Mouse (Mus musculus) heart, embryonic 14.5 days (tissue): ENCODE results near the gene Susd5. TPM values are rescaled to one million over a fixed set of nuclear protein-coding genes. Genes with fewer than 3 reads are reported as not detected.

Source experiments
- ATAC-seq: fragments of 200-750 bp; cut with Nextera tagmentation; 2 replicates; pipeline ENCODE4 v1.8.0; 2017; ENCODE audit warnings: low read depth, moderate TSS enrichment; ENCODE audit not compliant: insufficient number of reproducible peaks, insufficient read depth, low FRiP score
- H3K27ac ChIP-seq, 2 experiments: fragments of 200-500 bp in 1 of 2; fragments of 300-500 bp in 1 of 2; sonication (generic) in 1 of 2; replicated peaks in 1 of 2; 2 replicates each; pipeline ENCODE4 v1.5.1; 2012 to 2014; ENCODE audit warnings: low read depth in 2 of 2, low read length in 2 of 2, control low read depth in 1 of 2, mild to moderate bottlenecking in 1 of 2, mixed read lengths in 1 of 2; ENCODE audit not compliant: control insufficient read depth in 1 of 2, insufficient read depth in 1 of 2
- H3K27me3 ChIP-seq: fragments of 300-500 bp; sonication (generic); 2 replicates; pipeline ENCODE4 v1.6.1; 2014; ENCODE audit warnings: mild to moderate bottlenecking, low read length, control low read depth; ENCODE audit not compliant: control insufficient read depth, insufficient read depth
- H3K36me3 ChIP-seq: fragments of 300-500 bp; sonication (generic); 2 replicates; pipeline ENCODE4 v1.6.1; 2014; ENCODE audit warnings: mild to moderate bottlenecking, control low read depth, low read length, mixed read lengths; ENCODE audit not compliant: control insufficient read depth, insufficient read depth
- H3K4me1 ChIP-seq, 2 experiments: fragments of 200-500 bp in 1 of 2; fragments of 300-500 bp in 1 of 2; sonication (generic) in 1 of 2; 2 replicates each; pipeline ENCODE4 v1.6.1; 2012 to 2014; ENCODE audit warnings: low read length in 2 of 2, control low read depth in 1 of 2, mixed read lengths in 1 of 2; ENCODE audit not compliant: control insufficient read depth in 2 of 2, insufficient read depth in 2 of 2
- H3K4me2 ChIP-seq: fragments of 300-500 bp; sonication (generic); 2 replicates; pipeline ENCODE4 v1.6.1; 2014; ENCODE audit warnings: mild to moderate bottlenecking, low read length
- H3K4me3 ChIP-seq, 2 experiments: fragments of 200-500 bp in 1 of 2; fragments of 300-500 bp in 1 of 2; sonication (generic) in 1 of 2; 2 replicates each; pipeline ENCODE4 v1.5.1; 2012 to 2014; ENCODE audit warnings: low read length in 2 of 2, mild to moderate bottlenecking in 2 of 2, control low read depth in 1 of 2, low read depth in 1 of 2, moderate library complexity in 1 of 2; ENCODE audit not compliant: control insufficient read depth in 1 of 2, insufficient read depth in 1 of 2
- H3K9ac ChIP-seq: fragments of 300-500 bp; sonication (generic); 2 replicates; pipeline ENCODE4 v1.6.1; 2014; ENCODE audit warnings: mild to moderate bottlenecking, low read length
- H3K9me3 ChIP-seq: fragments of 300-500 bp; sonication (generic); 2 replicates; pipeline ENCODE4 v1.6.1; 2016; ENCODE audit warnings: low read length, control low read depth; ENCODE audit not compliant: control insufficient read depth
- WGBS: fragments of 180-500 bp; shearing (Covaris S2); extraction: QIAGEN DNeasy Blood & Tissue Kit; methylation state at CpG from one replicate; pipeline ENCODE4 v1.1.7; 2014; 5-methylcytosine and 5-hydroxymethylcytosine counted together
- polyA plus RNA-seq: library from polyadenylated mRNA; unstranded; fragments of >200 nt; fragmentation: Nextera tagmentation; extraction: Ambion mirVana; gene quantifications from 2 replicates; pipeline ENCODE4 v1.2.1, GENCODE M21; 2014

Gene Susd5
- polyA plus RNA-seq, 1 experiment from 2014 or later = 0.34 TPM

- ATAC-seq = no peak
- 54% methylated on average over 3 of the region's 3 CpGs for WGBS
- Histone ChIP-seq H3K9me3 (no peaks in the 10 kb centered on the region), H3K36me3 (no peaks in the 10 kb centered on the region), H3K27ac (no peak overlapping the region), H3K27me3 (no peaks in the 10 kb centered on the region), H3K4me1 (no peaks in the 10 kb centered on the region), H3K4me3 (no peak overlapping the region), H3K4me2 (no peak overlapping the region), H3K9ac (no peak overlapping the region)
Observed at GRCm38 (mm10) chr9:114044446-114044845, 12.5 kb upstream of the Susd5 start.

DNA sequence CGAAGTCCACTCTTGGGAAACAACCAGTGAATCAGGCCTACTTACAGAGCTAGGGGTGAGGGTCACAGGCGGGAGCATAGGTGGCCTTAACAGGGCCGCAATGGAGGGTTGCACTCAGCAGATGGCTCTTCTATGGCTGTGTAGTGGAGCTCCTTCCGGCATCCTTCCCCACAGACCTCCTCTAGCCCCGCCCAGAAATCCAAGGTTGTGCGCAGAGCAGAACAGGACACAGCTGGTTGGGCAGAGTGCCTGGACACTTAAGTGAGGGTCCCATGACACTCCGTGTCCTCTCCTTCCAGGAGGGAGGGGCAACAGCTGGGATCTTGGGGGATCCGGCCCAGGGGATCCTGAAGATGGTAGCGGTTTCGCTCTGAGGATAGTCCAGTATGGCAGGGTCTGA, 10.9 kb upstream of the Susd5 start, which contains the start of gene Fbxl2:
Fbxl2 (minus strand) TSS at position 164 of the 400 bp plus-strand sequence.
- Histone ChIP-seq H3K9me3 (no peaks in the 10 kb centered on the region), H3K4me2 (no peak within 1 kb of the TSS), H3K9ac (no peak within 1 kb of the TSS), H3K27ac (no peak within 1 kb of the TSS), H3K27me3 (no peaks in the 10 kb centered on the region), H3K4me1 (no peaks in the 10 kb centered on the region), H3K4me3 (no peak within 1 kb of the TSS), H3K36me3 (no peaks in the 10 kb centered on the region)
- WGBS = 75% methylated on average over 10 of the region's 10 CpGs
- no peak for ATAC-seq

- Histone ChIP-seq H3K9me3 (no peaks in the 10 kb centered on the region), H3K9ac (no peak overlapping the region), H3K27ac (no peak overlapping the region), H3K4me1 (no peaks in the 10 kb centered on the region), H3K27me3 (no peaks in the 10 kb centered on the region), H3K36me3 (no peaks in the 10 kb centered on the region), H3K4me2 (no peak overlapping the region), H3K4me3 (no peak overlapping the region)
- ATAC-seq = no peak
- WGBS = 84% methylated on average over 7 of the region's 7 CpGs
Observed at GRCm38 (mm10) chr9:114046676-114047075, 10.3 kb upstream of the Susd5 start.

DNA sequence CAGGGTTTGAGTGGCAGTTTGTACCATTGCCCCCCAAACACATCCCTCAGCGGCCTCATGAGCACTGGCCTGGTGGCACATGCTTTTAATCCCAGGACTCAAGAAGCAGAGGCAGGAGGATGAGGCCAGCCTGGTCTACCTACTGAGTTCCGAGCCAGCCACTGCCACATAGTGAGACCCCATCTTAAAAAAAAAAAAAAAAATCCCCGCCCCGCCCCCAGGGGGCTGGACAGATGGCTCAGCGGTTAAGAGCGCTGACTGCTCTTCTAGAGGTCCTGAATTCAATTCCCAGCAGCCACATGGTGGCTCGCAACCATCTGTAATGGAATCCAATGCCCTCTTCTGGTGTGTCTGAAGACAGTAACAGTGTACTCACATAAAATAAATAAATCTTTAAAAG, 6.8 kb upstream of the Susd5 start:
- no peak overlapping the region for H3K4me3 ChIP-seq
- H3K27me3 ChIP-seq = peaks cover under 1% of the 10 kb centered on the region; the same call in 1 of the 2 replicates
- H3K9ac ChIP-seq = no peak overlapping the region
- no peak overlapping the region for H3K4me2 ChIP-seq
- no peaks in the 10 kb centered on the region for H3K4me1 ChIP-seq
- H3K27ac ChIP-seq = no peak overlapping the region
- H3K9me3 ChIP-seq = no peaks in the 10 kb centered on the region
- 81% methylated on average over 7 of the region's 7 CpGs for WGBS
- no peak for ATAC-seq
- H3K36me3 ChIP-seq = no peaks in the 10 kb centered on the region

DNA sequence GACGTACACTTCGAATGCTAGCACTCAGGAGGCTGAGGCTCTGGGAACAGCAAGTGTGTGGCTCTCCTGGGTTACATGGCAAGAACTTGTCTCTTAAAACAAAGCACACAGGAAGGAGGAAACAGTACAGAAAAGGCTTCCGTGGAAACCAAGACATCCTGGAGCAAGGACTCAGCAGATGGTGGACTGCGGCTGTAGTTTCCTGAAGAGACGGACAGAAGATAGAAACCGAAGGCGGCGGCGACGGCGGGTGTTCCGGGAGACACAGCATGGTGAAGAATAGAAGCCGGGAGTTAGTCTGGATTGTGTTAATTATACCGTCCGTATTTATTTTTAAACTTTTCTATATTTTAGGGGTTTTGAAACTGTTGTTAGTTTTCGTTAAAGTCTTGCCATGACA, 6.2 kb upstream of the Susd5 start:
- Histone ChIP-seq H3K36me3 (no peaks in the 10 kb centered on the region), H3K4me2 (no peak overlapping the region), H3K9me3 (no peaks in the 10 kb centered on the region), H3K27me3 (peaks cover 8% of the 10 kb centered on the region; the same call in 1 of the 2 replicates), H3K4me1 (no peaks in the 10 kb centered on the region), H3K27ac (no peak overlapping the region), H3K9ac (no peak overlapping the region), H3K4me3 (no peak overlapping the region)
- no peak for ATAC-seq
- WGBS = 77% methylated on average over 16 of the region's 16 CpGs

GRCm38 (mm10) chr9:114052031-114052430, 4.9 kb upstream of the Susd5 start:
- H3K27me3 ChIP-seq = peaks cover 20% of the 10 kb centered on the region
- no peak overlapping the region for H3K4me2 ChIP-seq
- ATAC-seq = no peak
- H3K9me3 ChIP-seq = no peaks in the 10 kb centered on the region
- no peak overlapping the region for H3K27ac ChIP-seq
- 80% methylated on average over 4 of the region's 4 CpGs for WGBS
- no peaks in the 10 kb centered on the region for H3K36me3 ChIP-seq
- no peaks in the 10 kb centered on the region for H3K4me1 ChIP-seq
- no peak overlapping the region for H3K4me3 ChIP-seq
- H3K9ac ChIP-seq = no peak overlapping the region

- WGBS = 67% methylated on average over 6 of the region's 6 CpGs
- no peak overlapping the region for H3K4me3 ChIP-seq
- H3K9me3 ChIP-seq = no peaks in the 10 kb centered on the region
- H3K9ac ChIP-seq = no peak overlapping the region
- no peak overlapping the region for H3K27ac ChIP-seq
- no peaks in the 10 kb centered on the region; a peak in 1 of 4 replicates for H3K4me1 ChIP-seq
- H3K4me2 ChIP-seq = no peak overlapping the region
- H3K36me3 ChIP-seq = no peaks in the 10 kb centered on the region
- no peak for ATAC-seq
- peaks cover 28% of the 10 kb centered on the region for H3K27me3 ChIP-seq
Observed at GRCm38 (mm10) chr9:114052866-114053265, 4.1 kb upstream of the Susd5 start.

DNA sequence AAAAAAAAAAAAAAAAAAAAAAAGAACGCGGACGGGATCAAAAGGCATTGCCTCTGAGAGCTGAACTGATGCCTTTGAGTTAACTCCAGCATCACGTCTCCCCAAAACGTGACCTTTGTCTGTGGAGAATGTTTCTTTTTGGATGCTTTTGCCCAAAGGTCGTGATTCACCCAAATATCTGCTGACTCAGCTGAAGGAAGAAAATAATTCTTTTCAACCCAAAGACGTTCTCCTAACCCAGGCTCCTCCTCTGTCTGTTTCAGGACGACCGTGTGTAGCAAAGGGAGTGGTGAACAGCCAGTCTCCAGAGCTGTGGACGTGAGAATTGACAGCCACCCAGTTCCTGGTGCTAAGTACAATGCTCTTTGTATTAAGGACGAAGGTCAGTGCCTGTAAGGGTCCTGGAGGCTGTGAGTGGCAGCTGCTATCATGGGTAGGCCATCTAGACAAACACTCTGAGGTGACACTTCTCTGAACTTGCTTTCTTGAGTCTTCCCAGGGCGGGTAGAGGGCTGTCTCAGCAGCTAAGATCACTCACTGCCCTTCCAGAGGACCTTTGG, 11.6 kb downstream of the Susd5 start:
- Histone ChIP-seq H3K4me1 (no peaks in the 10 kb centered on the region), H3K4me2 (no peak overlapping the region), H3K36me3 (no peaks in the 10 kb centered on the region), H3K4me3 (no peak overlapping the region), H3K9me3 (no peaks in the 10 kb centered on the region), H3K27me3 (no peaks in the 10 kb centered on the region), H3K27ac (no peak overlapping the region), H3K9ac (no peak overlapping the region)
- 43% methylated on average over 10 of the region's 12 CpGs for WGBS
- no peak for ATAC-seq
